Mouse (Mus musculus) testis, adult 2 months (tissue): Measurements from ENCODE around the gene Lrch1. TPM values are rescaled to one million over a fixed set of nuclear protein-coding genes. Genes with fewer than 3 reads are reported as not detected.

ENCODE experiments used
- H3K27ac ChIP-seq: fragments of 200-500 bp; 2 replicates; pipeline ENCODE4 v1.5.1; 2012; ENCODE audit warnings: low read depth, low read length; ENCODE audit not compliant: control insufficient read depth, insufficient read depth
- H3K27me3 ChIP-seq: fragments of 200-500 bp; 2 replicates; pipeline ENCODE4 v1.6.1; 2012; ENCODE audit warnings: mild to moderate bottlenecking, low read length, moderate library complexity; ENCODE audit not compliant: control insufficient read depth, insufficient read depth
- H3K36me3 ChIP-seq: fragments of 200-500 bp; 2 replicates; pipeline ENCODE4 v1.6.1; 2012; ENCODE audit warnings: mild to moderate bottlenecking, low read length; ENCODE audit not compliant: control insufficient read depth, insufficient read depth
- H3K4me1 ChIP-seq: fragments of 200-500 bp; 2 replicates; pipeline ENCODE4 v1.6.1; 2012; ENCODE audit warnings: low read length; ENCODE audit not compliant: control insufficient read depth, insufficient read depth
- H3K4me3 ChIP-seq: fragments of 200-500 bp; 2 replicates; pipeline ENCODE4 v1.5.1; 2012; ENCODE audit warnings: low read depth, mild to moderate bottlenecking, low read length, moderate library complexity, mixed read lengths; ENCODE audit not compliant: control insufficient read depth
- CTCF ChIP-seq: fragments of 200-500 bp; IDR thresholded peaks from 2 replicates; pipeline ENCODE4 v1.5.1; 2012; ENCODE audit warnings: low read depth, mild to moderate bottlenecking, inconsistent platforms, low read length, moderate library complexity; ENCODE audit not compliant: control insufficient read depth, insufficient read depth, insufficient replicate concordance
- POLR2A ChIP-seq: fragments of 200-500 bp; IDR thresholded peaks from 2 replicates; pipeline ENCODE4 v1.6.1; 2012; ENCODE audit warnings: low read depth, mild to moderate bottlenecking, inconsistent platforms, low read length, moderate library complexity; ENCODE audit not compliant: control insufficient read depth
- polyA plus RNA-seq: library from polyadenylated mRNA; depleted of rRNA; stranded (reverse); fragments of >200 nt; gene quantifications from 2 replicates; pipeline ENCODE4 v1.2.3, GENCODE M21; 2012

Lrch1 gene
- polyA plus RNA-seq, 1 experiment, result 1.6 TPM

GRCm38 (mm10) chr14:74859154-74859553, 88.5 kb downstream of the Lrch1 start:
- no peak for TF ChIP-seq CTCF
- no peak for TF ChIP-seq POLR2A
- Histone ChIP-seq H3K27me3 (no peaks in the 10 kb centered on the region), H3K27ac (no peak overlapping the region), H3K4me1 (no peaks in the 10 kb centered on the region), H3K4me3 (no peak overlapping the region), H3K36me3 (no peaks in the 10 kb centered on the region)

GRCm38 (mm10) chr14:74855429-74855828, 92.2 kb downstream of the Lrch1 start:
- TF ChIP-seq POLR2A (no peak), CTCF (no peak)
- Histone ChIP-seq H3K27ac (no peak overlapping the region), H3K36me3 (no peaks in the 10 kb centered on the region), H3K4me3 (no peak overlapping the region), H3K4me1 (no peaks in the 10 kb centered on the region), H3K27me3 (no peaks in the 10 kb centered on the region)

- no peaks in the 10 kb centered on the region for H3K4me1 ChIP-seq
- H3K36me3 ChIP-seq, result no peaks in the 10 kb centered on the region
- no peak overlapping the region for H3K27ac ChIP-seq
- H3K4me3 ChIP-seq, result no peak overlapping the region
- TF ChIP-seq CTCF, result no peak
- TF ChIP-seq POLR2A, result no peak
- no peaks in the 10 kb centered on the region for H3K27me3 ChIP-seq
Observed at GRCm38 (mm10) chr14:74853759-74854100, 93.9 kb downstream of the Lrch1 start.

GRCm38 (mm10) chr14:74852965-74853758, 94.5 kb downstream of the Lrch1 start:
- TF ChIP-seq CTCF (no peak), POLR2A (no peak)
- Histone ChIP-seq H3K4me3 (no peak overlapping the region), H3K27me3 (no peaks in the 10 kb centered on the region), H3K27ac (no peak overlapping the region), H3K4me1 (no peaks in the 10 kb centered on the region), H3K36me3 (no peaks in the 10 kb centered on the region)

- Histone ChIP-seq H3K36me3 (no peaks in the 10 kb centered on the region), H3K27me3 (no peaks in the 10 kb centered on the region), H3K4me3 (no peak overlapping the region), H3K27ac (no peak overlapping the region), H3K4me1 (no peaks in the 10 kb centered on the region)
- no peak for TF ChIP-seq CTCF
- no peak for TF ChIP-seq POLR2A
Observed at GRCm38 (mm10) chr14:74851866-74852265, 95.8 kb downstream of the Lrch1 start.

- TF ChIP-seq POLR2A (no peak), CTCF (no peak)
- Histone ChIP-seq H3K27me3 (no peaks in the 10 kb centered on the region), H3K4me3 (no peak overlapping the region), H3K4me1 (no peaks in the 10 kb centered on the region), H3K27ac (no peak overlapping the region), H3K36me3 (no peaks in the 10 kb centered on the region)
Observed at GRCm38 (mm10) chr14:74849020-74849419, 98.7 kb downstream of the Lrch1 start.

GRCm38 (mm10) chr14:74848224-74848623, 99.5 kb downstream of the Lrch1 start:
- Histone ChIP-seq H3K27ac (no peak overlapping the region), H3K36me3 (no peaks in the 10 kb centered on the region), H3K4me3 (no peak overlapping the region), H3K4me1 (no peaks in the 10 kb centered on the region), H3K27me3 (no peaks in the 10 kb centered on the region)
- TF ChIP-seq CTCF (no peak), POLR2A (no peak)
